Comparison of ENCODE assay signal across 14 mouse cellular contexts in the genomic region with DNA sequence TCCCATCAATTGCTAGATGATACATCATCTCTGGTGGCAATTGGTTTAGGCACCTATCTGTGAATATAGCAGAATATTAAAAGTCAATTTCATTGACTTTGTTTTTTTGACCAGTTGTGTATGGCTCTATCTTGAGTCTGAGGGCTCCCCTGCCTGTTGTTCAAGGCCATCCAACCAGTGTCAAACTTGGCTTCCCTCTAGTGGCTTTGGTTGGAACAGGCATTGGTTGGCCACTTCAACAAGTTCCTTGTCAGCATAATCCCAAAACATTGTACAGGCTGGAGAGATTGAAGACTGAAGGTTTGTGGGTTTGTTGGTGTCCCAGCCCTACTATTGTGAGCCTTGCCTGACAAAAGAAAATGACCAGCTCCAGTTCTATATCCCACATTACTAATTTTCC. TPM values are rescaled to one million over a fixed set of nuclear protein-coding genes. Genes with fewer than 3 reads are reported as not detected.
A peak's percentile ranks its signal among the peaks of the same experiment; 100 is the strongest.
DNase-seq lines count a peak whose midpoint lies in the region; ATAC-seq and TF ChIP-seq lines count a peak whose summit lies in the region.
"Had no signal": no experiment of that assay in that cellular context is flagged by ENCODE, and none has a peak within 500 bp of the region (broad histone marks: within the 10 kb centered on the region; RNA-seq: fewer than 3 reads in every experiment).

No protein-coding gene starts in this region.

- no peak overlapping the region for H3K27ac ChIP-seq in heart, postnatal 0 days (ENCODE audit: low read depth)
- no peak overlapping the region for H3K27ac ChIP-seq in heart, embryonic 12.5 days (ENCODE audit: poor library complexity, severe bottlenecking)
- H3K27ac ChIP-seq in hindbrain, embryonic 16.5 days (ENCODE audit: low read depth, low read length) = no peak overlapping the region

- DNase-seq in heart, postnatal 0 days (ENCODE audit: low spot score) = no peak
- peak; percentile 6 for DNase-seq in ovary, postnatal 14 days (ENCODE audit: low spot score)
- DNase-seq in ovary, adult 18-20 months (ENCODE audit: low spot score) = no peak
- peak; percentile 5 for DNase-seq in WW6 (ENCODE audit: low read depth, low spot score)
- peak; percentile 27 to 42 for DNase-seq in kidney, postnatal 4 days
- DNase-seq: cerebellum, adult 9-10 months had no signal

- no peak for TF ChIP-seq EP300 in heart, postnatal 0 days (IDR thresholded peaks at IDR 0.05; ENCODE audit: low read depth)

- H3K4me3 ChIP-seq in heart, postnatal 0 days (ENCODE audit: low read depth, low read length) = no peak overlapping the region
- H3K4me3 ChIP-seq in heart, embryonic 12.5 days = no peak overlapping the region
- no peak overlapping the region for H3K4me3 ChIP-seq in hindbrain, embryonic 16.5 days (ENCODE audit: low read length)

- H3K9me3 ChIP-seq in heart, postnatal 0 days (replicated peaks; ENCODE audit: control insufficient read depth, low read length) = no peaks in the 10 kb centered on the region
- H3K9me3 ChIP-seq in heart, embryonic 12.5 days (replicated peaks) = no peaks in the 10 kb centered on the region
- H3K9me3 ChIP-seq in hindbrain, embryonic 16.5 days (ENCODE audit: control insufficient read depth, low read length) = no peaks in the 10 kb centered on the region

- ATAC-seq in heart, postnatal 0 days (ENCODE audit: insufficient read depth, low read depth) = no peak
- no peak for ATAC-seq in heart, embryonic 12.5 days (ENCODE audit: insufficient number of reproducible peaks, low FRiP score)
- ATAC-seq in hindbrain, embryonic 16.5 days = no peak
- no peak for ATAC-seq in activated CD4-positive, CD25-positive, alpha-beta regulatory T cell, adult 4 months
- ATAC-seq: midbrain, embryonic 16.5 days had no signal

- no peak overlapping the region for H3K4me2 ChIP-seq in heart, postnatal 0 days (ENCODE audit: low read depth, low read length)
- H3K4me2 ChIP-seq in heart, embryonic 12.5 days = no peak overlapping the region
- H3K4me2 ChIP-seq in hindbrain, embryonic 16.5 days (ENCODE audit: low read length) = no peak overlapping the region

- peak; percentile 41 for TF ChIP-seq CTCF in heart, postnatal 0 days (IDR thresholded peaks at IDR 0.05; ENCODE audit: low read depth)

- no peaks in the 10 kb centered on the region for H3K27me3 ChIP-seq in heart, postnatal 0 days (ENCODE audit: control insufficient read depth, insufficient read depth, low read length)
- H3K27me3 ChIP-seq in heart, embryonic 12.5 days (replicated peaks) = no peaks in the 10 kb centered on the region
- no peaks in the 10 kb centered on the region for H3K27me3 ChIP-seq in hindbrain, embryonic 16.5 days (replicated peaks; ENCODE audit: control insufficient read depth, insufficient read depth, low read length)

- no peaks in the 10 kb centered on the region for H3K36me3 ChIP-seq in heart, postnatal 0 days (replicated peaks; ENCODE audit: control insufficient read depth, insufficient read depth, low read length)
- H3K36me3 ChIP-seq in heart, embryonic 12.5 days = no peaks in the 10 kb centered on the region
- H3K36me3 ChIP-seq in hindbrain, embryonic 16.5 days (ENCODE audit: control insufficient read depth, insufficient read depth, low read length) = no peaks in the 10 kb centered on the region

- no peaks in the 10 kb centered on the region for H3K4me1 ChIP-seq in heart, postnatal 0 days (ENCODE audit: control insufficient read depth, insufficient read depth)
- H3K4me1 ChIP-seq in heart, embryonic 12.5 days (replicated peaks) = no peaks in the 10 kb centered on the region
- H3K4me1 ChIP-seq in hindbrain, embryonic 16.5 days (ENCODE audit: control insufficient read depth, insufficient read depth, low read depth, low read length) = no peaks in the 10 kb centered on the region

- no peak overlapping the region for H3K9ac ChIP-seq in heart, postnatal 0 days (replicated peaks; ENCODE audit: low read depth, low read length)
- H3K9ac ChIP-seq in heart, embryonic 12.5 days = no peak overlapping the region
- H3K9ac ChIP-seq in hindbrain, embryonic 16.5 days (ENCODE audit: low read depth, low read length) = no peak overlapping the region

RNA-seq across cellular contexts. Expression of a gene that starts 2.9 kb away (rescaled TPM):
- not detected in 2 replicates for total RNA-seq in heart, postnatal 0 days (2014; rRNA removed; ENCODE audit: low replicate concordance)
- not detected in 2 replicates for polyA plus RNA-seq in heart, postnatal 0 days (2015; fragmentation: Nextera tagmentation; extraction: Ambion mirVana)
- not detected in 2 replicates for polyA plus RNA-seq in heart, embryonic 12.5 days (2016; fragmentation: Nextera tagmentation; extraction: Ambion mirVana)
- not detected in 2 replicates for polyA plus RNA-seq in hindbrain, embryonic 16.5 days (2015; fragmentation: Nextera tagmentation; extraction: Ambion mirVana)
- not detected for polyA plus RNA-seq in activated CD4-positive, CD25-positive, alpha-beta regulatory T cell, adult 4 months (2017; shearing (Covaris generic))
- total RNA-seq: granulocyte monocyte progenitor cell, adult 5-6 weeks had no signal
- polyA plus RNA-seq: forebrain, embryonic 11.5 days; large intestine, adult 2 months; limb, embryonic 14.5 days; midbrain, embryonic 16.5 days had no signal

RNA-seq across cellular contexts. Expression of a gene that starts 31.6 kb away (rescaled TPM):
- not detected in 2 replicates for total RNA-seq in heart, postnatal 0 days (2014; rRNA removed; ENCODE audit: low replicate concordance)
- polyA plus RNA-seq in heart, postnatal 0 days (2015; fragmentation: Nextera tagmentation; extraction: Ambion mirVana) = not detected in 2 replicates
- not detected in 2 replicates for polyA plus RNA-seq in heart, embryonic 12.5 days (2016; fragmentation: Nextera tagmentation; extraction: Ambion mirVana)
- not detected in 2 replicates for polyA plus RNA-seq in hindbrain, embryonic 16.5 days (2015; fragmentation: Nextera tagmentation; extraction: Ambion mirVana)
- polyA plus RNA-seq in activated CD4-positive, CD25-positive, alpha-beta regulatory T cell, adult 4 months (2017; shearing (Covaris generic)) = not detected
- total RNA-seq: granulocyte monocyte progenitor cell, adult 5-6 weeks had no signal
- polyA plus RNA-seq: forebrain, embryonic 11.5 days; large intestine, adult 2 months; limb, embryonic 14.5 days; midbrain, embryonic 16.5 days had no signal

RNA-seq across cellular contexts. Expression of a gene that starts 38.6 kb away (rescaled TPM):
- not detected in 2 replicates for total RNA-seq in heart, postnatal 0 days (2014; rRNA removed; ENCODE audit: low replicate concordance)
- polyA plus RNA-seq in heart, postnatal 0 days (2015; fragmentation: Nextera tagmentation; extraction: Ambion mirVana) = not detected in 2 replicates
- polyA plus RNA-seq in heart, embryonic 12.5 days (2016; fragmentation: Nextera tagmentation; extraction: Ambion mirVana) = not detected in 2 replicates
- polyA plus RNA-seq in hindbrain, embryonic 16.5 days (2015; fragmentation: Nextera tagmentation; extraction: Ambion mirVana) = not detected in 2 replicates
- not detected for polyA plus RNA-seq in activated CD4-positive, CD25-positive, alpha-beta regulatory T cell, adult 4 months (2017; shearing (Covaris generic))
- total RNA-seq: granulocyte monocyte progenitor cell, adult 5-6 weeks had no signal
- polyA plus RNA-seq: forebrain, embryonic 11.5 days; large intestine, adult 2 months; limb, embryonic 14.5 days; midbrain, embryonic 16.5 days had no signal

RNA-seq across cellular contexts. Expression of a gene that starts 45.5 kb away (rescaled TPM):
- not detected in 2 replicates for total RNA-seq in heart, postnatal 0 days (2014; rRNA removed; ENCODE audit: low replicate concordance)
- not detected in 2 replicates for polyA plus RNA-seq in heart, postnatal 0 days (2015; fragmentation: Nextera tagmentation; extraction: Ambion mirVana)
- polyA plus RNA-seq in heart, embryonic 12.5 days (2016; fragmentation: Nextera tagmentation; extraction: Ambion mirVana) = not detected in 2 replicates
- not detected in 2 replicates for polyA plus RNA-seq in hindbrain, embryonic 16.5 days (2015; fragmentation: Nextera tagmentation; extraction: Ambion mirVana)
- not detected for polyA plus RNA-seq in activated CD4-positive, CD25-positive, alpha-beta regulatory T cell, adult 4 months (2017; shearing (Covaris generic))
- total RNA-seq: granulocyte monocyte progenitor cell, adult 5-6 weeks had no signal
- polyA plus RNA-seq: forebrain, embryonic 11.5 days; large intestine, adult 2 months; limb, embryonic 14.5 days; midbrain, embryonic 16.5 days had no signal

Comparison
In these comparisons a context has a peak if more than half of its experiments do, and no peak if none do; other contexts are left out.
1. DNase-seq: peak in ovary, postnatal 14 days (single experiment), WW6 (single experiment) and kidney, postnatal 4 days (2 of 2); none in heart, postnatal 0 days (single experiment) and ovary, adult 18-20 months (single experiment).